26 mouse cellular contexts compared by ENCODE assay signal in the genomic region with DNA sequence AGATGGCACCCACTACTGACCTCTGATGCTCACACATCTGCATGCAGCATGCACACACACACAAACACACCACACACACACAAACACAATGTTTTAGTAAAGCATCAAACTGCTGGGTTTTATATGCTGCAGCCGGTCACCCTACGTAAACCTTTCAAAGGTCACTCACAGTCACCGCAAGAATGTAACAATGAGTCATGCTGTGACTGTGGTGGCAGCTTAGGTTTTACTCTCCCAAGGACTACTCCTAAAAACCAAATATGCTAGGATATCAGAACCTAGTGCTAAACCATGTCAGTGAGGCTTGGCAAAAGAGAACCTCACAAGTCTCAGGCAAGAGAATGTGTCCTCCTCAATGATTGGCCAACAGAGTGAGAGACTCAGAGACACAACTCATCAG. TPM values are rescaled to one million over a fixed set of nuclear protein-coding genes. Genes with fewer than 3 reads are reported as not detected.
DNase-seq lines count a peak whose midpoint lies in the region; ATAC-seq and TF ChIP-seq lines count a peak whose summit lies in the region.
"Had no signal": no experiment of that assay in that cellular context is flagged by ENCODE, and none has a peak within 500 bp of the region (broad histone marks: within the 10 kb centered on the region; RNA-seq: fewer than 3 reads in every experiment).

No protein-coding gene starts in this region.

- H3K4me3 ChIP-seq in stomach, postnatal 0 days (ENCODE audit: low read depth, low read length): no peak overlapping the region
- H3K4me3 ChIP-seq: embryonic facial prominence, embryonic 12.5 days; forebrain, embryonic 15.5 days; heart, embryonic 10.5 days; hindbrain, embryonic 12.5 days had no signal

- no peak overlapping the region for H3K4me2 ChIP-seq in stomach, postnatal 0 days (replicated peaks; ENCODE audit: low read depth)
- H3K4me2 ChIP-seq: embryonic facial prominence, embryonic 12.5 days; forebrain, embryonic 15.5 days; hindbrain, embryonic 12.5 days had no signal

- TF ChIP-seq CTCF in stomach, postnatal 0 days (IDR thresholded peaks at IDR 0.05; ENCODE audit: low read depth): no peak

- no peaks in the 10 kb centered on the region for H3K27me3 ChIP-seq in stomach, postnatal 0 days (ENCODE audit: control insufficient read depth, insufficient read depth, low read length)
- H3K27me3 ChIP-seq: embryonic facial prominence, embryonic 12.5 days; forebrain, embryonic 15.5 days; hindbrain, embryonic 12.5 days had no signal

- peaks cover 2% of the 10 kb centered on the region; the same call in 1 of the 2 replicates for H3K36me3 ChIP-seq in stomach, postnatal 0 days (ENCODE audit: control insufficient read depth, insufficient read depth, low read length)

- peak; percentile 65 for ATAC-seq in stomach, postnatal 0 days (ENCODE audit: low FRiP score, low TSS enrichment)
- ATAC-seq: activated CD4-positive, CD25-positive, alpha-beta regulatory T cell, adult 4 months; forebrain, embryonic 15.5 days; hindbrain, embryonic 16.5 days; inflammation-experienced regulatory T-cells, adult 6 months; intestine, postnatal 0 days had no signal

- H3K9ac ChIP-seq in stomach, postnatal 0 days (ENCODE audit: low read length): no peak overlapping the region
- H3K9ac ChIP-seq: embryonic facial prominence, embryonic 12.5 days; forebrain, embryonic 15.5 days; hindbrain, embryonic 12.5 days had no signal

- 51% methylated on average over 3 of the region's 3 CpGs for WGBS in stomach, postnatal 0 days

- peak; percentile 45 for DNase-seq in adrenal gland, adult 8-10 months
- DNase-seq in adrenal gland, postnatal 10 days: no peak
- DNase-seq in 3134 (ENCODE audit: extremely low read depth, insufficient read length, low spot score) (peak; percentile 68), 3T3-L1 (ENCODE audit: low read depth, low spot score) (peak; percentile 80)
- no peak for DNase-seq in stomach, postnatal 0 days (ENCODE audit: low spot score)
- no peak for DNase-seq in right cerebral cortex, postnatal 14 days
- DNase-seq: cerebellum, adult 11-12 months; cerebellum, adult 9-10 months; cerebellum, postnatal 25 days; heart, adult 18-20 months; heart, postnatal 10 days; heart, postnatal 4 days had no signal

- no peaks in the 10 kb centered on the region for H3K9me3 ChIP-seq in stomach, postnatal 0 days (ENCODE audit: control insufficient read depth, low read length)
- H3K9me3 ChIP-seq: embryonic facial prominence, embryonic 12.5 days; forebrain, embryonic 15.5 days; heart, embryonic 10.5 days; hindbrain, embryonic 12.5 days had no signal

- no peak overlapping the region for H3K27ac ChIP-seq in stomach, postnatal 0 days (replicated peaks)
- H3K27ac ChIP-seq: embryonic facial prominence, embryonic 12.5 days; forebrain, embryonic 15.5 days; heart, embryonic 10.5 days; hindbrain, embryonic 12.5 days had no signal

- H3K4me1 ChIP-seq in stomach, postnatal 0 days (replicated peaks; ENCODE audit: control insufficient read depth, insufficient read depth): no peaks in the 10 kb centered on the region
- H3K4me1 ChIP-seq: embryonic facial prominence, embryonic 12.5 days; forebrain, embryonic 15.5 days; hindbrain, embryonic 12.5 days had no signal

- no peak for TF ChIP-seq EP300 in stomach, postnatal 0 days (optimal IDR thresholded peaks at IDR 0.05)

RNA-seq across cellular contexts. Expression of a gene that starts 21.7 kb away (rescaled TPM):
- 10 to 100 TPM; 32.8 to 50.0 (median 37.1) TPM for total RNA-seq in adrenal gland, adult 8-10 months (2022)
- total RNA-seq in adrenal gland, postnatal 10 days (2021): 10 to 100 TPM; 41.3 to 49.3 TPM
- 13.5 and 14.4 TPM in 2 replicates for polyA plus RNA-seq in stomach, postnatal 0 days (2015; fragmentation: Nextera tagmentation; extraction: Ambion mirVana)

RNA-seq across cellular contexts. Expression of a gene that starts 32.1 kb away (rescaled TPM):
- under 1 TPM in 3 of 4 experiments, not detected in 1; 0.14 to 0.30 (median 0.25) TPM for total RNA-seq in adrenal gland, adult 8-10 months (2022)
- total RNA-seq in adrenal gland, postnatal 10 days (2021): under 1 TPM; 0.12 to 0.39 TPM
- 0.02 TPM in 1 of 2 replicates, not detected in the other for polyA plus RNA-seq in stomach, postnatal 0 days (2015; fragmentation: Nextera tagmentation; extraction: Ambion mirVana)
- total RNA-seq: MEL had no signal
- polyA plus RNA-seq: activated CD4-positive, CD25-positive, alpha-beta regulatory T cell, adult 4 months; inflammation-experienced regulatory T-cells, adult 6 months had no signal

RNA-seq across cellular contexts. Expression of a gene that starts 43.6 kb away (rescaled TPM):
- not detected for total RNA-seq in adrenal gland, adult 8-10 months (2022)
- total RNA-seq in adrenal gland, postnatal 10 days (2021): not detected
- not detected in 2 replicates for polyA plus RNA-seq in stomach, postnatal 0 days (2015; fragmentation: Nextera tagmentation; extraction: Ambion mirVana)
- total RNA-seq: gastrocnemius, adult 8-10 months; gastrocnemius, postnatal 4 days; heart, adult 18-20 months; heart, postnatal 10 days; heart, postnatal 4 days; MEL had no signal
- polyA plus RNA-seq: activated CD4-positive, CD25-positive, alpha-beta regulatory T cell, adult 4 months; cortical plate, adult 2 months; embryonic facial prominence, embryonic 12.5 days; forebrain, embryonic 11.5 days; forebrain, embryonic 15.5 days; heart, embryonic 10.5 days; heart, embryonic 14.5 days; hindbrain, embryonic 12.5 days; hindbrain, embryonic 16.5 days; inflammation-experienced regulatory T-cells, adult 6 months; intestine, postnatal 0 days had no signal

RNA-seq across cellular contexts. Expression of a gene that starts 57.3 kb away (rescaled TPM):
- 1 to 10 TPM in 1 of 4 experiments, under 1 TPM in 3; 0.31 to 1.0 (median 0.69) TPM for total RNA-seq in adrenal gland, adult 8-10 months (2022)
- under 1 TPM; 0.48 to 0.70 TPM for total RNA-seq in adrenal gland, postnatal 10 days (2021)
- polyA plus RNA-seq in stomach, postnatal 0 days (2015; fragmentation: Nextera tagmentation; extraction: Ambion mirVana): 0.08 and 0.10 TPM in 2 replicates
- total RNA-seq: MEL had no signal
- polyA plus RNA-seq: activated CD4-positive, CD25-positive, alpha-beta regulatory T cell, adult 4 months; inflammation-experienced regulatory T-cells, adult 6 months; intestine, postnatal 0 days had no signal

Comparison
In these comparisons a context has a peak if more than half of its experiments do, and no peak if none do; other contexts are left out.
1. DNase-seq: peak in adrenal gland, adult 8-10 months (single experiment), 3134 (single experiment) and 3T3-L1 (single experiment); none in adrenal gland, postnatal 10 days (single experiment), stomach, postnatal 0 days (single experiment) and right cerebral cortex, postnatal 14 days (single experiment).